Mouse (Mus musculus): ENCODE results near the gene Pphln1. TPM values are rescaled to one million over a fixed set of nuclear protein-coding genes. Genes with fewer than 3 reads are reported as not detected.

The Pphln1 gene
- polyA plus RNA-seq, 1 experiment from 2014 or later, result 11.3 TPM

GRCm38 (mm10) chr15:93515316-93515715 lies 117.2 kb downstream of the Pphln1 start:
- Histone ChIP-seq H3K27ac (ENCODE audit: low read depth) (no peak overlapping the region), H3K4me3 (ENCODE audit: low read depth, low read length) (no peak overlapping the region), H3K9ac (replicated peaks) (no peak overlapping the region), H3K4me1 (ENCODE audit: insufficient read depth) (peaks cover 23% of the 10 kb centered on the region), H3K9me3 (ENCODE audit: low read length) (no peaks in the 10 kb centered on the region), H3K4me2 (ENCODE audit: low read depth, low read length) (no peak overlapping the region), H3K36me3 (replicated peaks; ENCODE audit: insufficient read depth, low read length) (no peaks in the 10 kb centered on the region), H3K27me3 (ENCODE audit: insufficient read depth, low read length) (peaks cover 5% of the 10 kb centered on the region)
- 78% methylated on average over 9 of the region's 9 CpGs for WGBS (ENCODE audit: insufficient replicate concordance)
- TF ChIP-seq CTCF (IDR thresholded peaks at IDR 0.05; ENCODE audit: low read depth) (no peak), EP300 (IDR thresholded peaks at IDR 0.05; ENCODE audit: low read depth) (no peak)
- DNase-seq (no peak), ATAC-seq (no peak)

- Histone ChIP-seq H3K4me3 (ENCODE audit: low read depth, low read length) (no peak overlapping the region), H3K9ac (replicated peaks) (no peak overlapping the region), H3K27me3 (ENCODE audit: insufficient read depth, low read length) (peaks cover 15% of the 10 kb centered on the region), H3K4me2 (ENCODE audit: low read depth, low read length) (no peak overlapping the region), H3K9me3 (ENCODE audit: low read length) (no peaks in the 10 kb centered on the region), H3K27ac (ENCODE audit: low read depth) (no peak overlapping the region), H3K36me3 (replicated peaks; ENCODE audit: insufficient read depth, low read length) (no peaks in the 10 kb centered on the region), H3K4me1 (ENCODE audit: insufficient read depth) (peaks cover 23% of the 10 kb centered on the region)
- DNase-seq (no peak), ATAC-seq (no peak)
- WGBS (ENCODE audit: insufficient replicate concordance), result 73% methylated on average over 11 of the region's 11 CpGs
- TF ChIP-seq EP300 (IDR thresholded peaks at IDR 0.05; ENCODE audit: low read depth) (no peak), CTCF (IDR thresholded peaks at IDR 0.05; ENCODE audit: low read depth) (no peak)
Observed at GRCm38 (mm10) chr15:93517022-93517565, 118.9 kb downstream of the Pphln1 start.

- DNase-seq, result no peak
- Histone ChIP-seq H3K27me3 (ENCODE audit: insufficient read depth, low read length) (peaks cover 15% of the 10 kb centered on the region), H3K9ac (replicated peaks) (peak overlapping the region; percentile 52), H3K4me2 (ENCODE audit: low read depth, low read length) (peak overlapping the region; percentile 86), H3K4me1 (ENCODE audit: insufficient read depth) (peaks cover 23% of the 10 kb centered on the region), H3K4me3 (ENCODE audit: low read depth, low read length) (peak overlapping the region; percentile 70), H3K27ac (ENCODE audit: low read depth) (peak overlapping the region; percentile 75), H3K9me3 (ENCODE audit: low read length) (no peaks in the 10 kb centered on the region), H3K36me3 (replicated peaks; ENCODE audit: insufficient read depth, low read length) (no peaks in the 10 kb centered on the region)
- no peak for ATAC-seq
- no peak for TF ChIP-seq EP300 (IDR thresholded peaks at IDR 0.05; ENCODE audit: low read depth)
- no peak for TF ChIP-seq CTCF (IDR thresholded peaks at IDR 0.05; ENCODE audit: low read depth)
- WGBS (ENCODE audit: insufficient replicate concordance), result 2% methylated on average over 23 of the region's 23 CpGs
Observed at GRCm38 (mm10) chr15:93518143-93518902, 120.2 kb downstream of the Pphln1 start.

- WGBS (ENCODE audit: insufficient replicate concordance), result 2% methylated on average over 79 of the region's 85 CpGs
- peaks cover 19% of the 10 kb centered on the region for H3K4me1 ChIP-seq (ENCODE audit: insufficient read depth)
Observed at GRCm38 (mm10) chr15:93518941-93519835, 121.0 kb downstream of the Pphln1 start.

GRCm38 (mm10) chr15:93519836-93520826 lies 122.0 kb downstream of the Pphln1 start:
- WGBS (ENCODE audit: insufficient replicate concordance), result 11% methylated on average over 17 of the region's 17 CpGs
- peak overlapping the region; percentile 75 for H3K27ac ChIP-seq (ENCODE audit: low read depth)
- H3K9ac ChIP-seq (replicated peaks), result peak overlapping the region; percentile 52; the same call in 1 of the 2 replicates
- H3K9me3 ChIP-seq (ENCODE audit: low read length), result no peaks in the 10 kb centered on the region
- no peak for ATAC-seq
- TF ChIP-seq CTCF (IDR thresholded peaks at IDR 0.05; ENCODE audit: low read depth) (no peak), EP300 (IDR thresholded peaks at IDR 0.05; ENCODE audit: low read depth) (no peak)
- H3K4me1 ChIP-seq (ENCODE audit: insufficient read depth), result peaks cover 18% of the 10 kb centered on the region
- peak overlapping the region; percentile 86 for H3K4me2 ChIP-seq (ENCODE audit: low read depth, low read length)
- H3K27me3 ChIP-seq (ENCODE audit: insufficient read depth, low read length), result peaks cover 15% of the 10 kb centered on the region
- no peaks in the 10 kb centered on the region for H3K36me3 ChIP-seq (replicated peaks; ENCODE audit: insufficient read depth, low read length)
- DNase-seq, result no peak
- peak overlapping the region; percentile 70 for H3K4me3 ChIP-seq (ENCODE audit: low read depth, low read length)

More at GRCm38 (mm10) chr15:93518941-93519835, 121.0 kb downstream of the Pphln1 start:
- Histone ChIP-seq H3K4me3 (ENCODE audit: low read depth, low read length) (peak overlapping the region; percentile 70), H3K4me2 (ENCODE audit: low read depth, low read length) (peak overlapping the region; percentile 86), H3K9ac (replicated peaks) (peak overlapping the region; percentile 52), H3K36me3 (replicated peaks; ENCODE audit: insufficient read depth, low read length) (no peaks in the 10 kb centered on the region), H3K9me3 (ENCODE audit: low read length) (no peaks in the 10 kb centered on the region), H3K27me3 (ENCODE audit: insufficient read depth, low read length) (peaks cover 15% of the 10 kb centered on the region), H3K27ac (ENCODE audit: low read depth) (peak overlapping the region; percentile 75)
- DNase-seq (peak; percentile 87), ATAC-seq (peak; percentile 87)
- peak; percentile 85 for TF ChIP-seq CTCF (IDR thresholded peaks at IDR 0.05; ENCODE audit: low read depth)
- no peak for TF ChIP-seq EP300 (IDR thresholded peaks at IDR 0.05; ENCODE audit: low read depth)
